Mouse (Mus musculus) limb, embryonic 14.5 days (tissue): Measurements from ENCODE around the gene Btbd11. TPM values are rescaled to one million over a fixed set of nuclear protein-coding genes. Genes with fewer than 3 reads are reported as not detected.

Source experiments
- ATAC-seq: fragments of 200-750 bp; cut with Nextera tagmentation; 2 replicates; pipeline ENCODE4 v1.8.0; 2017; ENCODE audit warnings: low read depth, moderate number of reproducible peaks, moderate TSS enrichment; ENCODE audit not compliant: low FRiP score
- DNase-seq: peaks from one replicate; pipeline ENCODE4 v3.0.0-alpha.2; 2015; ENCODE audit warnings: low spot score
- H3K27ac ChIP-seq: fragments of 300-500 bp; sonication (generic); replicated peaks from 2 replicates; pipeline ENCODE4 v1.5.1; 2014; ENCODE audit warnings: low read depth, mild to moderate bottlenecking, low read length, moderate library complexity, mixed read lengths
- H3K27me3 ChIP-seq: fragments of 300-500 bp; sonication (generic); 2 replicates; pipeline ENCODE4 v1.6.1; 2014; ENCODE audit warnings: low read length, mixed read lengths; ENCODE audit not compliant: control insufficient read depth, insufficient read depth
- H3K36me3 ChIP-seq: fragments of 300-500 bp; sonication (generic); 2 replicates; pipeline ENCODE4 v1.6.1; 2014; ENCODE audit warnings: mild to moderate bottlenecking, low read length, moderate library complexity, mixed read lengths; ENCODE audit not compliant: control insufficient read depth, insufficient read depth
- H3K4me1 ChIP-seq: fragments of 300-500 bp; sonication (generic); 2 replicates; pipeline ENCODE4 v1.6.1; 2014; ENCODE audit warnings: antibody characterized with exemption, low read length, mixed read lengths; ENCODE audit not compliant: control insufficient read depth, insufficient read depth
- H3K4me2 ChIP-seq: fragments of 300-500 bp; sonication (generic); replicated peaks from 2 replicates; pipeline ENCODE4 v1.6.1; 2014; ENCODE audit warnings: low read depth, mild to moderate bottlenecking, low read length, moderate library complexity; ENCODE audit not compliant: severe bottlenecking
- H3K4me3 ChIP-seq: fragments of 300-500 bp; sonication (generic); replicated peaks from 2 replicates; pipeline ENCODE4 v1.5.1; 2014; ENCODE audit warnings: low read length
- H3K9ac ChIP-seq: fragments of 300-500 bp; sonication (generic); 2 replicates; pipeline ENCODE4 v1.6.1; 2014; ENCODE audit warnings: mild to moderate bottlenecking, low read depth, low read length, moderate library complexity; ENCODE audit not compliant: severe bottlenecking
- H3K9me3 ChIP-seq: fragments of 300-500 bp; sonication (generic); 2 replicates; pipeline ENCODE4 v1.6.1; 2016; ENCODE audit warnings: low read length; ENCODE audit not compliant: control insufficient read depth
- POLR2A ChIP-seq: fragments of 200-500 bp; IDR thresholded peaks from 2 replicates; pipeline ENCODE4 v1.8.0; 2012; ENCODE audit warnings: inconsistent platforms, mild to moderate bottlenecking, moderate library complexity, borderline replicate concordance; ENCODE audit not compliant: insufficient read depth, insufficient read length; ENCODE audit errors: extremely low read depth
- WGBS: fragments of 180-500 bp; shearing (Covaris S2); extraction: QIAGEN DNeasy Blood & Tissue Kit; methylation state at CpG from one replicate; pipeline ENCODE4 v1.1.7; 2014; 5-methylcytosine and 5-hydroxymethylcytosine counted together
- polyA plus RNA-seq, 2 experiments: library from polyadenylated mRNA; depleted of rRNA in 1 of 2; stranded (reverse) in 1 of 2; unstranded in 1 of 2; fragments of >200 nt; fragmentation: Nextera tagmentation in 1 of 2; extraction: Ambion mirVana in 1 of 2; gene quantifications; 2 replicates each; pipeline versions ENCODE4 v1.2.1 to v1.2.3; 2012 to 2014

Btbd11 gene
- polyA plus RNA-seq, 2 experiments = 10.2 to 11.6 TPM

DNA sequence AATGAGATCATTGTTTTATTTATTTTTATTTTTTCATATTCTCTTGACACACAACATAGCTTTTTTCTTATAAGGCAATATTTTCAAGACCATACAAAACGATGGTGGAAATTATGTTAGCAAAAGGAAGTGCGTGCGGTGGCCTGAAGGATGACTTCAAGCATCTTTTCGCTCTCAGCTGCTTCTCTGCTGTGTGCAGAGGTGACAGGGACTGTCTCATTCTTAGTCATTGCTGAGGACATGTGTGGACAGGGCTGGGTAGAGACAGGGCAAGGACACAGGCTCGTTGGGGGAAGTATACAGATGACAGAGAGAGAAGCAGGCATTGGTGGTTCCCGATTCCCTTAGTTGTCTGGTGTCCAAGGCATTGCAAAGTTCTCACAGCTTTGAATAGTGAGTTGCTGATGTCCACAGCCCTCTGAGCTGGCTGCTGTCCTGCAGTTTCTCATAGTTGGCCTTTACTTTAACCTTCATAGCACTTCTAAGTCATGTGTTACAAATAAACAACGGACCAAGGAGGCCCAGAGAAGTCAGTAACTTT is 135.7 kb downstream of the Btbd11 start:
- no peak for TF ChIP-seq POLR2A
- no peak overlapping the region for H3K27ac ChIP-seq
- ATAC-seq = no peak
- no peaks in the 10 kb centered on the region for H3K27me3 ChIP-seq
- H3K9ac ChIP-seq = no peak overlapping the region
- WGBS = 75% methylated on average over 7 of the region's 7 CpGs
- DNase-seq = no peak
- H3K4me1 ChIP-seq = peaks cover 20% of the 10 kb centered on the region
- no peak overlapping the region for H3K4me3 ChIP-seq
- H3K4me2 ChIP-seq = no peak overlapping the region
- H3K36me3 ChIP-seq = no peaks in the 10 kb centered on the region
- H3K9me3 ChIP-seq = no peaks in the 10 kb centered on the region

DNA sequence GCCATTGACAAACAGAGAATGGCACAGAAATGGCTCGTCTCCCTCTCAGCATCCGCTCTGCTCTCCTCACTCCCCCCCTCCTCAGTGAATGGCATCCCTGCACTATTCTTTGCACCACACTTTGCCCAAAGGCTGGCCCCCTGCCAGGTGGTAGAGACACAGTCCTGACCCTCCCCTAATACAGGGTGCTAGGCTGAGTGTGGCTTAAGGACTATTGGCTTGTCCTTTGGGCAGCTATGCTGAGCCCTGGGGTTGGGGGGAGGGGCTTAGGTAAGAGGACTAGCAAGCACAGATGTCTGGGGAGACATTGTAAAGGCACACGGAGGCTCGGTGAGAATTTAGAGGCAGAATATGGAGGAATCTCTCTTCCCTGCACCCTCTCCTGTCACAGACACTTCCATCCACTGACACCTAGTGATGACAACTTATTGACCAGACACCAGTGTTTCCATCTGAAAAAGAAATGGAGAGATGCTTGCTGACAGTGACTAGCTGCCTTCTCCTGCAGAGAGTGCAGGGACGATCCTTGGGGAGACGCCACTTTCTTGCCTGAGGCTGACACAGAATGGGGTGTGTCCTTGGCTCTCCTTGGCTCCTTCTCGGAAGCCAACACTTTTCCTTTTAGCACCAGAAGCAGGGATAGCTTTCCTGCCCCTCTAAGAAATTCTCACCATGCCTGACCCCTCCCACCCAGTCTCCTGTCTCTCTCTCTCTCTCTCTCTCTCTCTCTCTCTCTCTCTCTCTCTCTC is 138.8 kb downstream of the Btbd11 start:
- Histone ChIP-seq H3K27me3 (no peaks in the 10 kb centered on the region), H3K4me3 (no peak overlapping the region), H3K27ac (no peak overlapping the region), H3K4me2 (no peak overlapping the region), H3K9ac (no peak overlapping the region), H3K4me1 (peaks cover 10% of the 10 kb centered on the region), H3K9me3 (no peaks in the 10 kb centered on the region), H3K36me3 (no peaks in the 10 kb centered on the region)
- DNase-seq (no peak), ATAC-seq (no peak)
- 37% methylated on average over 7 of the region's 7 CpGs for WGBS
- TF ChIP-seq POLR2A = no peak

GRCm38 (mm10) chr10:85526657-85527056 is 140.0 kb downstream of the Btbd11 start:
- Histone ChIP-seq H3K36me3 (no peaks in the 10 kb centered on the region), H3K4me3 (no peak overlapping the region), H3K4me1 (peaks cover 10% of the 10 kb centered on the region), H3K9me3 (no peaks in the 10 kb centered on the region), H3K4me2 (no peak overlapping the region), H3K27ac (no peak overlapping the region), H3K9ac (no peak overlapping the region), H3K27me3 (no peaks in the 10 kb centered on the region)
- no peak for TF ChIP-seq POLR2A
- DNase-seq (no peak), ATAC-seq (no peak)
- WGBS = 79% methylated on average over 2 of the region's 2 CpGs

- ATAC-seq (no peak), DNase-seq (no peak)
- Histone ChIP-seq H3K4me2 (no peak overlapping the region), H3K4me3 (no peak overlapping the region), H3K27me3 (no peaks in the 10 kb centered on the region), H3K27ac (no peak overlapping the region), H3K9me3 (no peaks in the 10 kb centered on the region), H3K9ac (no peak overlapping the region), H3K4me1 (peaks cover 10% of the 10 kb centered on the region), H3K36me3 (no peaks in the 10 kb centered on the region)
- no peak for TF ChIP-seq POLR2A
- WGBS = 50% methylated on average over 4 of the region's 4 CpGs
Observed at GRCm38 (mm10) chr10:85527722-85528121, 141.1 kb downstream of the Btbd11 start.

DNA sequence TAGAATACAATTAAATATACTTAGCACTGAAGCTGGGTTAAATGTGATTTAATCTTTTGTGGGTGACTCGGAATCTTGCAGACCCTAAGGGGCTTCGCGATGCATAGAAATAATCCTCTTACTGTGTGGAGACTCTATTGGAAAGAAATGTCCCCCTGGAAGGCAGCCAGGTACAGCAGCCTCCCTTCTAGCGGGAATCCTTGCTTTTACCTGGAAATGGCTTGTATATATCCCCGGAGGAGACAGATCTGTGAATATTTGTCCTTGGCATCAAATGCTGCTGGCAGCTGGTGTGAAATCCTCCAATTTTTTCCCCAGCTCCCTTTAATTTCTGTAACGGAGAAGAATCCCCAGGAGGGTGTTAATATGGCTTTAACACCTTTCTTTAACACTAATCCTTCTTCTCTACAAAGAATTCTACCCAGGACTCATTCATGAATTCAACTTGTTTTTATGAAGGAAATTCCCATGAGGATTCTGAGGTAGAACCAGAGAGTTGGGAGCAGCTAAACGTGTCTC is 146.6 kb downstream of the Btbd11 start:
- Histone ChIP-seq H3K36me3 (no peaks in the 10 kb centered on the region), H3K9ac (no peak overlapping the region), H3K27ac (no peak overlapping the region), H3K4me3 (no peak overlapping the region), H3K4me2 (no peak overlapping the region), H3K4me1 (0 out of 2 replicates have a peak, but pooled peaks cover 3% of the 10 kb centered on the region), H3K27me3 (no peaks in the 10 kb centered on the region), H3K9me3 (no peaks in the 10 kb centered on the region)
- DNase-seq (no peak), ATAC-seq (no peak)
- TF ChIP-seq POLR2A = no peak
- WGBS = 51% methylated on average over 7 of the region's 7 CpGs
